Comparison of ENCODE assay signal across 11 mouse cellular contexts in genomic region chr10:57156912-57157311, GRCm38 (mm10).
A peak's percentile ranks its signal among the peaks of the same experiment; 100 is the strongest.
DNase-seq lines count a peak whose midpoint lies in the region; ATAC-seq lines count a peak whose summit lies in the region.
"Had no signal": no experiment of that assay in that cellular context is flagged by ENCODE, and none has a peak within 500 bp of the region (broad histone marks: within the 10 kb centered on the region; RNA-seq: fewer than 3 reads in every experiment).

No protein-coding gene starts in this region.

- H3K4me2 ChIP-seq in heart, embryonic 11.5 days = no peak overlapping the region
- H3K4me2 ChIP-seq in forebrain, embryonic 11.5 days (ENCODE audit: low read depth, low read length, severe bottlenecking) = no peak overlapping the region
- H3K4me2 ChIP-seq: liver, embryonic 13.5 days had no signal

- H3K4me3 ChIP-seq in heart, embryonic 11.5 days (ENCODE audit: low read depth, low read length) = no peak overlapping the region
- no peak overlapping the region for H3K4me3 ChIP-seq in forebrain, embryonic 10.5 days
- H3K4me3 ChIP-seq in forebrain, embryonic 11.5 days (ENCODE audit: low read depth, low read length) = no peak overlapping the region
- H3K4me3 ChIP-seq: liver, embryonic 13.5 days had no signal

- no peak for ATAC-seq in heart, embryonic 11.5 days (replicated peaks; ENCODE audit: insufficient number of reproducible peaks, low FRiP score, low TSS enrichment)
- ATAC-seq in forebrain, embryonic 11.5 days (replicated peaks; ENCODE audit: low FRiP score) = no peak

- no peaks in the 10 kb centered on the region for H3K4me1 ChIP-seq in heart, embryonic 11.5 days (ENCODE audit: control insufficient read depth, insufficient read depth, low read length)
- H3K4me1 ChIP-seq in forebrain, embryonic 10.5 days = no peaks in the 10 kb centered on the region
- no peaks in the 10 kb centered on the region for H3K4me1 ChIP-seq in forebrain, embryonic 11.5 days (replicated peaks; ENCODE audit: control insufficient read depth, insufficient read depth, low read length)
- H3K4me1 ChIP-seq: liver, embryonic 13.5 days had no signal

- peak; percentile 37 to 44 for DNase-seq in heart, adult 18-20 months
- peak; percentile 7 for DNase-seq in urinary bladder, postnatal 14 days (ENCODE audit: low spot score)
- DNase-seq in urinary bladder, postnatal 4 days (ENCODE audit: low spot score in 2 of 2) = no peak
- peak; percentile 12 for DNase-seq in heart, postnatal 4 days
- no peak for DNase-seq in forebrain, embryonic 10.5 days (ENCODE audit: extremely low spot score, low spot score)
- DNase-seq in cerebellum, adult 11 months = no peak
- no peak for DNase-seq in forebrain, embryonic 11.5 days (ENCODE audit: low spot score)
- DNase-seq: adrenal gland, postnatal 14 days; liver, embryonic 13.5 days; spleen, adult 18-20 months had no signal

- 76% methylated on average over 9 of the region's 9 CpGs for WGBS in heart, embryonic 11.5 days (ENCODE audit: insufficient replicate concordance)
- 85% methylated on average over 9 of the region's 9 CpGs for WGBS in forebrain, embryonic 10.5 days
- 84% methylated on average over 9 of the region's 9 CpGs for WGBS in forebrain, embryonic 11.5 days

- H3K9ac ChIP-seq in heart, embryonic 11.5 days (ENCODE audit: low read depth, low read length) = no peak overlapping the region
- H3K9ac ChIP-seq in forebrain, embryonic 11.5 days (ENCODE audit: low read length) = no peak overlapping the region
- H3K9ac ChIP-seq: liver, embryonic 13.5 days had no signal

- no peaks in the 10 kb centered on the region for H3K36me3 ChIP-seq in heart, embryonic 11.5 days (ENCODE audit: control insufficient read depth, insufficient read depth, low read length)
- no peaks in the 10 kb centered on the region for H3K36me3 ChIP-seq in forebrain, embryonic 10.5 days (replicated peaks)
- H3K36me3 ChIP-seq in forebrain, embryonic 11.5 days (ENCODE audit: control insufficient read depth, insufficient read depth, low read length) = no peaks in the 10 kb centered on the region
- H3K36me3 ChIP-seq: liver, embryonic 13.5 days had no signal

- H3K9me3 ChIP-seq in heart, embryonic 11.5 days (replicated peaks; ENCODE audit: control insufficient read depth, low read length) = no peaks in the 10 kb centered on the region
- no peaks in the 10 kb centered on the region for H3K9me3 ChIP-seq in forebrain, embryonic 10.5 days
- H3K9me3 ChIP-seq in forebrain, embryonic 11.5 days (ENCODE audit: control insufficient read depth, low read length) = no peaks in the 10 kb centered on the region
- H3K9me3 ChIP-seq: liver, embryonic 13.5 days had no signal

- no peak overlapping the region for H3K27ac ChIP-seq in heart, embryonic 11.5 days (ENCODE audit: low read depth, low read length)
- H3K27ac ChIP-seq in forebrain, embryonic 10.5 days = no peak overlapping the region
- no peak overlapping the region for H3K27ac ChIP-seq in forebrain, embryonic 11.5 days (ENCODE audit: low read depth, low read length)
- H3K27ac ChIP-seq: liver, embryonic 13.5 days had no signal

- H3K27me3 ChIP-seq in heart, embryonic 11.5 days (ENCODE audit: control insufficient read depth, insufficient read depth, low read length) = no peaks in the 10 kb centered on the region
- H3K27me3 ChIP-seq in forebrain, embryonic 10.5 days (ENCODE audit: poor library complexity, severe bottlenecking) = no peaks in the 10 kb centered on the region
- H3K27me3 ChIP-seq in forebrain, embryonic 11.5 days (ENCODE audit: control insufficient read depth, insufficient read depth, low read length) = no peaks in the 10 kb centered on the region
- H3K27me3 ChIP-seq: liver, embryonic 13.5 days had no signal

Comparison
In these comparisons a context has a peak if more than half of its experiments do, and no peak if none do; other contexts are left out.
1. DNase-seq: peak in heart, adult 18-20 months (2 of 2), urinary bladder, postnatal 14 days (single experiment) and heart, postnatal 4 days (single experiment); none in urinary bladder, postnatal 4 days (0 of 2), forebrain, embryonic 10.5 days (single experiment), cerebellum, adult 11 months (single experiment) and forebrain, embryonic 11.5 days (single experiment).